Mouse (Mus musculus) limb, embryonic 14.5 days (tissue): Measurements from ENCODE around the gene Ankrd26. TPM values are rescaled to one million over a fixed set of nuclear protein-coding genes. Genes with fewer than 3 reads are reported as not detected.
"Not testable (repeated sequence)": the region's sequence is repeated elsewhere in the genome, so short reads cannot be mapped to it uniquely, and the experiment has no call there.

Source experiments
- ATAC-seq: fragments of 200-750 bp; cut with Nextera tagmentation; 2 replicates; pipeline ENCODE4 v1.8.0; 2017; ENCODE audit warnings: low read depth, moderate number of reproducible peaks, moderate TSS enrichment; ENCODE audit not compliant: low FRiP score
- DNase-seq: peaks from one replicate; pipeline ENCODE4 v3.0.0-alpha.2; 2015; ENCODE audit warnings: low spot score
- H3K27ac ChIP-seq: fragments of 300-500 bp; sonication (generic); replicated peaks from 2 replicates; pipeline ENCODE4 v1.5.1; 2014; ENCODE audit warnings: low read depth, mild to moderate bottlenecking, low read length, moderate library complexity, mixed read lengths
- H3K27me3 ChIP-seq: fragments of 300-500 bp; sonication (generic); 2 replicates; pipeline ENCODE4 v1.6.1; 2014; ENCODE audit warnings: low read length, mixed read lengths; ENCODE audit not compliant: control insufficient read depth, insufficient read depth
- H3K36me3 ChIP-seq: fragments of 300-500 bp; sonication (generic); 2 replicates; pipeline ENCODE4 v1.6.1; 2014; ENCODE audit warnings: mild to moderate bottlenecking, low read length, moderate library complexity, mixed read lengths; ENCODE audit not compliant: control insufficient read depth, insufficient read depth
- H3K4me1 ChIP-seq: fragments of 300-500 bp; sonication (generic); 2 replicates; pipeline ENCODE4 v1.6.1; 2014; ENCODE audit warnings: antibody characterized with exemption, low read length, mixed read lengths; ENCODE audit not compliant: control insufficient read depth, insufficient read depth
- H3K4me2 ChIP-seq: fragments of 300-500 bp; sonication (generic); replicated peaks from 2 replicates; pipeline ENCODE4 v1.6.1; 2014; ENCODE audit warnings: low read depth, mild to moderate bottlenecking, low read length, moderate library complexity; ENCODE audit not compliant: severe bottlenecking
- H3K4me3 ChIP-seq: fragments of 300-500 bp; sonication (generic); replicated peaks from 2 replicates; pipeline ENCODE4 v1.5.1; 2014; ENCODE audit warnings: low read length
- H3K9ac ChIP-seq: fragments of 300-500 bp; sonication (generic); 2 replicates; pipeline ENCODE4 v1.6.1; 2014; ENCODE audit warnings: mild to moderate bottlenecking, low read depth, low read length, moderate library complexity; ENCODE audit not compliant: severe bottlenecking
- H3K9me3 ChIP-seq: fragments of 300-500 bp; sonication (generic); 2 replicates; pipeline ENCODE4 v1.6.1; 2016; ENCODE audit warnings: low read length; ENCODE audit not compliant: control insufficient read depth
- POLR2A ChIP-seq: fragments of 200-500 bp; IDR thresholded peaks from 2 replicates; pipeline ENCODE4 v1.8.0; 2012; ENCODE audit warnings: inconsistent platforms, mild to moderate bottlenecking, moderate library complexity, borderline replicate concordance; ENCODE audit not compliant: insufficient read depth, insufficient read length; ENCODE audit errors: extremely low read depth
- WGBS: fragments of 180-500 bp; shearing (Covaris S2); extraction: QIAGEN DNeasy Blood & Tissue Kit; methylation state at CpG from one replicate; pipeline ENCODE4 v1.1.7; 2014; 5-methylcytosine and 5-hydroxymethylcytosine counted together
- polyA plus RNA-seq, 2 experiments: library from polyadenylated mRNA; depleted of rRNA in 1 of 2; stranded (reverse) in 1 of 2; unstranded in 1 of 2; fragments of >200 nt; fragmentation: Nextera tagmentation in 1 of 2; extraction: Ambion mirVana in 1 of 2; gene quantifications; 2 replicates each; pipeline versions ENCODE4 v1.2.1 to v1.2.3; 2012 to 2014

Gene Ankrd26
- polyA plus RNA-seq, 2 experiments: 11.1 to 12.6 TPM

DNA sequence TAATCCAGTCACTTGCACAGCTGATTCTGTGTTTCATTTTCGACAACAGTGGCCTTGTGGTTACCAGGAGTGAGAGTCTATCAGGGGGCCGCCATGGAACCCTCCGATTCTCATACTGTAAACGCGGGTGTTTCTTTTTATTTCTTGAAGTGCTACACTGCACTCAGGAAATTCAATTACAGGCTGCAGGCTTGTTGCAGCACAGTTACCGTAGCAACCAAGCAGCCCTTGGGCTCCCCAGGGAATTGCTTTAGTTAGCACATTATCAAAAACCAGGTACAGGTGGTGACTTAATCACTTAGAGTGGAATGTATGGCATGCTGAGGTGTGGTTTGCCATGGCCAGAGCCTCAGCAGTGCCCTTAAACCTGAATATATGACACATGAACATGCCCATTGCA, 12.3 kb upstream of the Ankrd26 start:
- no peak overlapping the region for H3K9ac ChIP-seq
- no peaks in the 10 kb centered on the region for H3K9me3 ChIP-seq
- no peaks in the 10 kb centered on the region for H3K27me3 ChIP-seq
- H3K4me2 ChIP-seq: no peak overlapping the region
- peaks cover 6% of the 10 kb centered on the region; the same call in 1 of the 2 replicates for H3K4me1 ChIP-seq
- DNase-seq (peak; percentile 30), ATAC-seq (no peak)
- no peak overlapping the region for H3K4me3 ChIP-seq
- H3K36me3 ChIP-seq: no peaks in the 10 kb centered on the region
- no peak overlapping the region for H3K27ac ChIP-seq
- WGBS: 35% methylated on average over 6 of the region's 6 CpGs
- TF ChIP-seq POLR2A: no peak

DNA sequence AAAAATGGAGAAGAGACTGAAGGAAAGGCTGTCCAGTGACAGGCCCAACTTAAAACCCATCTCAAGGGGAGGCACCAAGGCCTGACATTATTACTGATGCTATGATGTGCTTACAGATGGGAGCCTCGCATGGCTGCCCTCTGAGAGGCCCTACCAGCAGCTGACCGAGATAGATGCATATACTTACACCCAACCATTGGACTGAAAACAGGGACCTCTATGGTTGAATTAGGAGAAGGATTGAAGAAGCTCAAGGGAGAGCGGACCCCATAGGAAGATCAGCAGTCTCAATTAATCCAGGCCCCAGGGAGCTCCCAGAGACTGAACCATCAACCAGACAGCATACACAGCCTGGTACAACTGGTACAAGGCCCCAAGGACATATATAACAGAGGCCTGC, 5.8 kb upstream of the Ankrd26 start:
- Histone ChIP-seq H3K27me3 (no peaks in the 10 kb centered on the region), H3K4me3 (no peak overlapping the region), H3K4me2 (no peak overlapping the region), H3K4me1 (peaks cover 3% of the 10 kb centered on the region), H3K9me3 (0 out of 2 replicates have a peak, but pooled peaks cover 3% of the 10 kb centered on the region), H3K9ac (no peak overlapping the region), H3K27ac (no peak overlapping the region), H3K36me3 (no peaks in the 10 kb centered on the region)
- TF ChIP-seq POLR2A: no peak
- ATAC-seq (no peak), DNase-seq (no peak)
- 87% methylated on average over 3 of the region's 3 CpGs for WGBS

DNA sequence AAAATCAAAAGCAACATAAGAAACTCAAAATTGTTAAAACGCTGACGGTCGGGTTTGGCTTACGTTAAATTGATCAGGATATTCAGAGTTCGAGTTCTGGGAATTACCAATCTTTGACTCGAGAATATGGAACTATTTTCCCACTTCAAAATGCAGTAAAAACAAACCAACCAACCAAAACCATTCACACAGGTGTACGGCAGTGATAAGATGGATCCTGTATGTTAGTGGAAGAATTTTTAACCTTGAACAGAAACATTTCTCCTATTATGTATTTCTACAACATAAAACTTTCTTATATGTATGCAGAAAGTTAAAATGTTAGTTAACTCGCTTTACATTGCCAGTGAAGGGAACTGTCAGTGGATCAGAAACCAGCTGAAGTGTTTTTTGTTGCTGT, 801 bp downstream of the Ankrd26 start:
- H3K4me3 ChIP-seq: peak overlapping the region; percentile 69
- H3K27ac ChIP-seq: 0 out of 2 replicates have a peak overlapping the region, but pooled peaks have one; percentile 75
- H3K36me3 ChIP-seq: peaks cover 27% of the 10 kb centered on the region
- no peak for ATAC-seq
- peaks cover 16% of the 10 kb centered on the region for H3K4me1 ChIP-seq
- H3K4me2 ChIP-seq: peak overlapping the region; percentile 74
- H3K27me3 ChIP-seq: no peaks in the 10 kb centered on the region
- H3K9ac ChIP-seq: peak overlapping the region; percentile 84
- no peak for TF ChIP-seq POLR2A
- no peaks in the 10 kb centered on the region for H3K9me3 ChIP-seq
- WGBS: 77% methylated on average over 8 of the region's 8 CpGs
- DNase-seq: no peak

DNA sequence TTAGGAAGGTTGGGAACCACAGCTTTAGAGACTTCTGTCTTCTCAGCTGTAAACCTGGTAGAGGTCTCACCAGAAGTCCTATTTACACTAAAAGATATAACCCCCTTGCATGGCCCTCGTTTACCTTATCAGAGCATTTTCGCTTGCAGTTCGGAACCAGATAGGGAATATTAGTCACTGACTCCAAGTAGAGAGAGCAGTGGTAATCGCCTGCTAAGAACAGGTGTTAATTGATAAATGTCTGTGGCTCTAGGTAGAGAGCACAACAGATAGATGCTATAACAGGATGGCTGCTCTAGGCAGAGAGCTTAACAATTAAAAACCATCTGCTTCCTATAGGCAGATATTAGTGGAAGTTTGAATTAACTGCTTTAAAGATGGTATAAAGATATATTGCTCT, 23.4 kb downstream of the Ankrd26 start:
- WGBS: 90% methylated on average over 4 of the region's 4 CpGs
- H3K4me1 ChIP-seq: no peaks in the 10 kb centered on the region
- no peak overlapping the region for H3K27ac ChIP-seq
- no peak overlapping the region for H3K4me2 ChIP-seq
- no peak for ATAC-seq
- no peak overlapping the region for H3K9ac ChIP-seq
- H3K27me3 ChIP-seq: no peaks in the 10 kb centered on the region
- no peak for DNase-seq
- H3K36me3 ChIP-seq: peaks cover 67% of the 10 kb centered on the region
- no peak for TF ChIP-seq POLR2A
- no peak overlapping the region for H3K4me3 ChIP-seq
- H3K9me3 ChIP-seq: no peaks in the 10 kb centered on the region

DNA sequence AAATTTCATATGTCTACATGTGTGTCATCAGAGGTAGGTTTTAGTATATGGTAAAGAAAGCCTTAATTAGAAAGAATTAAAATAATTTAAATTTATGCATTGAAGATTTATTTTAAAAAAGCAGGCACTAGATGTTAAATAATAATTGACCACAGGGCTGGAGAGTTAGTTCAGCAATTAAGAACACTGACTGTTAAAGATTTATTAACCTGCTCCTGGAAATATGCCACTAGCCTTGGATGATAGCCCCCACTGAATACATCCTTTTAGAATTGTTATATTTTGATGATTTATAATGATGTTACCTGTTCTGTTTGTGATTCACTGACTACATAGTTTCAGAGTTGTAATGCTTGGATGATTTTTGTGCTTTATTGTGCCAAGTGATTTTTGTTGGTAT, 24.8 kb downstream of the Ankrd26 start:
- H3K27ac ChIP-seq, H3K9ac ChIP-seq, H3K4me3 ChIP-seq, H3K4me1 ChIP-seq, H3K4me2 ChIP-seq, H3K9me3 ChIP-seq, DNase-seq, H3K27me3 ChIP-seq, ATAC-seq: not testable (repeated sequence)
- H3K36me3 ChIP-seq: peaks cover 61% of the 10 kb centered on the region

DNA sequence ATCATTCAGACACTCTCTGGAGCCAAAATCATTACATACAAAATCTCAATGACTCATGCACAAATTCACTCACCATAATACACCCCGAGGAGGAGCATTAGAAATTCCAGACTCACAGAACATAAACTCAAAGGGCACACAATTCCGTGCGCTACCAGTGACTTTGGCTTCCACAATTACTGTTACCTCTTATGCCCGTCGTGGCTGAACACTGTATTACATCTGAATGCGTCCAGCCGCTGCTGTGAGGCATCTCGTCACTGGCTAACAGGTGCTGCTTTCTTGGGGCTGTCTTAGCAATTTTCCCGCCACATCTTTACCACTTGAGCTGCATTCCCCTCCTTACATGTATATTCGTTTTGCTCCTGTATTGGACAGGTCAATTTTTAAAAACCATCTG, 26.7 kb downstream of the Ankrd26 start:
- ATAC-seq (no peak), DNase-seq (no peak)
- Histone ChIP-seq H3K4me1 (no peaks in the 10 kb centered on the region), H3K9me3 (no peaks in the 10 kb centered on the region), H3K4me3 (no peak overlapping the region), H3K27ac (no peak overlapping the region), H3K9ac (no peak overlapping the region), H3K27me3 (no peaks in the 10 kb centered on the region), H3K36me3 (peaks cover 69% of the 10 kb centered on the region), H3K4me2 (no peak overlapping the region)
- WGBS: 91% methylated on average over 10 of the region's 10 CpGs
- TF ChIP-seq POLR2A: no peak
